Mouse (Mus musculus) cerebellum, adult 8-10 months (tissue): ENCODE measurements around the gene Tspan18.

ENCODE experiments used
- DNase-seq: peaks from one replicate; pipeline ENCODE4 v3.0.0; 2022

Gene Tspan18

GRCm38 (mm10) chr2:93333817-93334731 is at the start of gene Tspan18:
Tspan18 (minus strand) TSS chr2:93334505.
- DNase-seq = peak; percentile 64

DNA sequence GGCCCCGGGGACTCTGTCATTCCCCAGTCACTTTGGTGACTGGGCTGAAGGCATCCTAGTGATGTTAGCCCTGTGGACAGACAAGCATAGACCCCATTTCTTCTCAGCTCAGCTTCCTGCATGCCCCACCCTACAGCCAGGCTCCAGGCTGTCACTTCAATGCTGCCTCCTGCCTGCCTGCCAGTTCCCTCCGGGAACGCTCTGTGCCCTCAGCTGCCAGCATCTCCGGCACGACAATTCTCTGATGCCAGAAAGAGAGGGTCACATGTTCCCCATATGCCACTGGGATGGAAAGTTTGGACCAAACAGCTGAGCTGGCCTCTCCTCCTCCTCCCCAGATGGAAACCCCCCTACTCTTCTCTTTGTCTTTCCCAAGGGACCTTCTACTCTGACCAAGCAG is 49.5 kb upstream of the Tspan18 start:
- peak; percentile 29 for DNase-seq

- DNase-seq = no peak
These were observed 46.4 kb upstream of the Tspan18 start for GRCm38 (mm10) chr2:93380680-93381089.

DNA sequence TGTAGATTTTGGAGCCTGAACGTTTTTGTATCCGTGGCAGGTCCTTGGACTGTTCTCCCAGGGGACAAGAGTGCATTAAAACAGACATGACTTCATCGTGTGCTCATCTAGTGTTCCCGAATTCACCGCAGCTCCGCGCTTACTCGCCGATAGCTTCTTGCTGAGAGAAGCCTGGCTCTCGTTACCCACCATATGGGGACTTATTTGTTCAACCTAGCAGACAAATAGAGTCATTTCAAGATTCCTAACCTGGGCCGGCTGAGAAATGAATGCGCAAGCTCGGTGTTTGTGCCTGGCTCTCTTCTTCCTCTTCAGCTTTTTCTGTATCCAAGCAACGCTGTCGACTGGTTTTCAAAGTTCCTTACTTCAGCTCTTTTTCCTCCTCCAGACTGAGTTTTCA is 43.5 kb upstream of the Tspan18 start:
- peak; percentile 49 for DNase-seq

DNA sequence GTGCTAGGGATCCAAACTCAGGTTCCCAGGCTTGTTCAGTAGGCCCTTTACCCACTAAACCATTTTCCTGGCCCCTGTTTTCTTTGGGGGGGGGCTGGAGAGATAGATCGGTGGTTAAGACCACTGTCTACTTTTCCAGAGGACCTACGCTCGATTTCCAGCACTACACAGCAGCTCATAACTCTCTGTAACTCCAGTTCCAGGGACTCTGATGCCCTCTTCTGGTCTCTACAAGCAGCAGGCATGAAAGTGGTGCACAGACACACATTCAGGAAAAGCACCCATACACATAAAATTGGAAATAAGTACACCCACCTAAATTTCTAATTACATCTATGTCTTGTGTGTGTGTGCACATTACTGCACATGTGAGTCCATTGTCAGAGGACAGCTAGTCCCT is 42.9 kb upstream of the Tspan18 start:
- no peak for DNase-seq

- DNase-seq = no peak
These were observed 38.6 kb upstream of the Tspan18 start for GRCm38 (mm10) chr2:93372872-93373271.

DNA sequence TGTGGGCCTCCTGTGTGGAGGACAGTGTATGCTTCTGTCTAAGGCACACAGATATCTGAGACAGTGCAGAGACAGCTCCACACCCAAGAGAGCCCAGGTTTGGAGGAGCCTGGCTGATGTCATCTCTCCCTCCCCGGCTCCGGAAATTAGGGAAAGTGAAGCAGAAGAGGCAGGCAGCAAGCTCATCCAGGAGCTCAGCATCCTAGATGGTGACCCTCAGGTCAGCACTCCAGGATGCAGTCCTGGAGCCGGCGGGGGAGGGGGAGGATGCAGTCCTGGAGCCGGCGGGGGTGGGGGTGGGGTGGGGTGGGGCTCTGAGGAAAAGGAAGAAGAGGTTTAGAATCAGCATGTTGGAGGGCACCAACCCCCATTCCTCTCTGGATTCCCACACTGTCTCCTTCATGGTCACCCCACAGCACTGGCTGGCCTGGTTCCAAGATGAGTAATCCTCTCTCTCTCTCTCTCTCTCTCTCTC is 37.8 kb upstream of the Tspan18 start:
- no peak for DNase-seq

- no peak for DNase-seq
These were observed 34.6 kb upstream of the Tspan18 start for GRCm38 (mm10) chr2:93368954-93369353.

DNA sequence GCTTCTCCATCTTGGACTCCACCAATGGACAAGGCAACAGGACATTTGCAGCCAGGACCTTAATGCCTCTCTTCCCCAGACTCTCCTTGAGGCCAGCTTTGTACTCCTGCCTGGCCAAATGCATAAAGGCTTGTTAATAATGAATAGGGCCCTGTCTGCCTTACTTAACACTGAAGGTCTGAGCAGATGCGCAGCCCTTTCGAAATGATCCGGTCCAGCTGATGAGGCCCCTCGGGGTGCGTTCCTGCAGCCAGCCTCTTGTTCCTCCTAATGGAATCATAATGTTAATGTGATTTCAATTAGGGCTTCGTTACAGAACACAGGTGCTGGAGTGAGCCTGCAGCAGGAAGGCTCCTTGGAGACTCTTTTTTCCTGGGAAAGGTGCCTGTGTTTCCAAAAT is 33.7 kb upstream of the Tspan18 start:
- DNase-seq = no peak

- DNase-seq = peak; percentile 66
These were observed 31.1 kb upstream of the Tspan18 start for GRCm38 (mm10) chr2:93365411-93365810.

- no peak for DNase-seq
These were observed 30.6 kb upstream of the Tspan18 start for GRCm38 (mm10) chr2:93364951-93365350.

DNA sequence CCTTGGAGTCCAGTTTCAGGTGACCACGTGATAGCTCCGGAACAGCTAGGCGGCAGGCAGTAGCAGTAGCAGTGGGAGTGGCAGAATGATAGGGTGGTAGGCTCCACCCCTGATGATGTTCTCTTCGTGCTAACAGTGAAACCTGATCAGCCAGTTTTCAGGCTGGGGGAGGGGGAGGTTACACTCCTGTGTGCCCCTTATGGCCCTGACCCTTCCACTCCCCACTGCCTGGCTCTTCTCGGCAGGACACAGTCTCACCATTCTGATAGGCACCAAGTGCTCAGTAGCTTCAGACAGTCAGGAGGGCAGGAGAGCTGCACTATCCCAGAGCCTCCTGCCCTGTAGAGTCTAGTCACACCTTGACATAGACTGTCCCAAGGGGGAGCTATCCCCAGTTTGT is 27.1 kb upstream of the Tspan18 start:
- DNase-seq = no peak

DNA sequence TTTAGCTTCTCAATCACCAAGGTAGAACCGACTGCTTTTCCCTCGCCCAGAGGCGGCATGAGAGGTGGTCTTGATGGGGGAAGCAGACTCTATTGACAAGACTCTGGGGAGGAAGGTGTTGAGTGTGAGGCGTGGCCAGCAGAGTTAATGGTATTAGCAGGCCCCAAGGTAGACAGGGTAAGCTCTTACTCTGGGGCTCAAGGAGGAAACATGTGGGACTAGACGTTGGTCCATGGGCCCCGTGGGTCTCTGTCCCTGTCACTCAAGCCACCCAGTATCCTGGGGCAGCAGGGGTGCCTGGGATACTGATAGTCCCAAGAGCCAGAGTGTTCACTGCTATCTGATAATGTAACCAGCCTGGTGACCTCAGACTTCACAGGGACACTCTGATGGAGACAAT is 26.0 kb upstream of the Tspan18 start:
- no peak for DNase-seq

GRCm38 (mm10) chr2:93357391-93357790 is 23.1 kb upstream of the Tspan18 start:
- DNase-seq = no peak

GRCm38 (mm10) chr2:93355845-93356244 is 21.5 kb upstream of the Tspan18 start:
- DNase-seq = no peak

- no peak for DNase-seq
These were observed 20.3 kb upstream of the Tspan18 start for GRCm38 (mm10) chr2:93354621-93355020.

DNA sequence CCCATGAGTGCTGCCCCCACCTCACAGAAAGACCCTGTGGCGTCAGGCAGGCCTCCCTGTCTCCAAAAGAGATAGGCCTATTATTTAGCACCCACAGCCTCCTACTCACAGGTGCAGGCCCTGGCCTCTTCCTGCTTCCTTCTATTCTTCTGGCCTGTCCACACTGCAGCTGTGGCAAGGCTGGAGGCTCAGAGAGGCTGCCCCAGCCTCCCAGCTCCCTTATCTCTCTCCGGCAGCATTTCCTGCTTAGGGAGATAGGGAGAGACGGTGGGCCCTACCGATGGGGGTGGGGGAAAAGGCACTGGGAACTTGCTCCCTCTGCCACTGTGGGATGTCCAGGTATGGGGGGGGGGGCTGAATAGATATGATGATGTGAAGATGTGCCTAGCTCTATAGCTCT is 19.4 kb upstream of the Tspan18 start:
- no peak for DNase-seq

DNA sequence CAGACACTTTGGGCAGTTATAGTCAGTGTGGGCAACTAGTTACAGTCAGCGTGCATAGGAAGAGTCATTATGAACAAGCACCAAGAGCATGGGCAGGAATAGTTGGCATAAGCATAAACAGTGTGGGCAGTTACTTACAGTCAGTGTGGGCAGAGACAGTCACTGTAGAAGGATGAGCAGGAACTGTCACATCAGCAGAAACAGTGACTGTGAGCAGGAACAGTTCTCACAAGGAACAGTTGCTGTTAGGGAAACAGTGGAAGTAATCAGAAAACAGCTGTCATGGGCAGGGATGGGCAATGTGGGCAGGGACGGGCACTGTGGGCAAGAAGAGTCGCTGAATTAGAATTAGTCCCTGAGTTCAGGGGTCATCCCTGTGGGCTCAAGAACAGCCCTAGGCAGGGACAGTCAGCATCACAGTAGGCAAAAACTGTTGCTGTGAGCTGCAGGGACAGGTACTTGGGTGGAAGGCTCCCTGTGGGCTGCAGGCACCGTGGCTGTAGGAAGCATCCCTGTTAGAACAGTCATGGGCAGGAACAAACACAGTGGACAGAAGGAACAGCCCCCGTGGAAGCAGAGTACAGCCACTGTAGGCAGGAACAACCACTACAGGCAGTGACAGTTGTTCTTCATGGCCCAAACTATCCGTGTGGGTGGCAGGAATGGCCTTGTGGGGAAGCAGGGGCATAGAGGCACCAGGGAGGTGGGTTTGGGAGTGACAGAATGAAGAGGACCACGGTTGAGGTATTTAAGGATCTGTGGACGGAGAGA is 18.8 kb upstream of the Tspan18 start:
- no peak for DNase-seq

DNA sequence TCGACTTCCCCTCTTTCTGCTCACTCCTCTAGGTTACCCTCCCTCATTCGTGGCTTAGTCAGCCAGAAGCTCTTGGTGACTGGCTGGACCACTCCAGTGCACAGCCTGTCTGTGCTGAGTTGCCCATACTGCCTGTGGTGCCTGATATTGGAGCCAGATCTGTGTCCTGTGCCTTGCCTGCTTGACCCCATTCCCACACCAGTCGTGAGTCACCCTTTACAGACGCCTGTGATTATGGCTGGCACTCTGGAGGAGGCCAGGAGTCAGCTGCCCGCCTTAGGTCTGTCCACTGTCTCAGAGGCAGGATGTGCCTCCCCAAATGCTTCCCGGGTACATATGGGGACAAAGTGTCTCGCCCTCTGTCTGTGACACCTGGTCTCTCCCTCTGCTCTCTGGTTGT is 17.0 kb upstream of the Tspan18 start:
- no peak for DNase-seq

DNA sequence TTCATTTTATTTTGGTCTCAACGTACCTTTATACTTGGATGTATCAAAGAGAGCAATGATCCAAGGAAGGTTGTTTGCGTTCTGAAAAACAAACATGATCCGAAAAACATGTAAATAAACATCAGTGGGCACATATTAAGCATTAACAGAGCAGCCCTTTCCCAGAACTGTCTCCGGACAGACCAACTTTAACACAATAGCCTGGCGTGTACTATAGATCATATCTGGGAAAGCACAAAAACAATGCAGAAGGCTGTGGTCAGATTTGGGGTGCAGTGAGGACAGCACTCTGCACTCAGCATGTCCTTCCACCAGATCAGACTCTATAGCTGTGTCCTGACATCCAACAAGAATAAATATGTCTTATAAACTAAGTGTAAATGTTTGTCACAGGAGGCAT is 12.7 kb upstream of the Tspan18 start:
- no peak for DNase-seq

- no peak for DNase-seq
These were observed 12.3 kb upstream of the Tspan18 start for GRCm38 (mm10) chr2:93346609-93347008.

DNA sequence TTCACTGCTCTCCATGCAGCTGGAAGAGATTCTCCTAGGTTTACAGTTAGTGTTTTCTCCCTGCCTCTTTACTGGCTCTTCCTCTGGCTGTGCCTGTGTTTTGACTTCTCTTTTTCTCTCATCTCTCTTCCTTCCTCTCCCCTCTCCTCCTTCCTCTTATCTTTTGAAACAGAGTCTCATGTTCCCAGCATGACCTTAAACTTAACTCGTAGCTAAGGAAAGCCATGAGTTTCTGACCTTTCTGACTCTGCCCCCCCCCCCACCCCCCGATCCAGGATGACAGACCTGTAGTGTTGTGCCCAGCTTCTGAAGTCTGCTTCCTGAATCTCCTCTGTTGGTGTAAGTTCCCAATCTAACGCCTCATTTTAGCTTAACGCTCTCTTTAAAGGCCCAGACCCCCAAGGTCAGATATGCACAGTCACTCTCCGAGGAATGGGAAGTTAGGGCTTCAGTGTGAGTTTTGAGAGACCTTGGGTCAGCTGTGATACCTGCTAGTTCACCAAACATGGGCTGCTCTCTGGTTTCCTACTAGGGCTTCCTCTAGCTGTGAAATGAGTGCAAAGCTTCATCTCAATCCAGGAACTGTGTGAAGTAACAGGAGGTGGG is 11.5 kb upstream of the Tspan18 start:
- DNase-seq = no peak

GRCm38 (mm10) chr2:93339373-93340106 is 5.2 kb upstream of the Tspan18 start:
- no peak for DNase-seq
